Mouse (Mus musculus): ENCODE results near the gene Gngt2. TPM values are rescaled to one million over a fixed set of nuclear protein-coding genes. Genes with fewer than 3 reads are reported as not detected.

The Gngt2 gene
- 1 to 10 TPM; 3.1 to 3.9 TPM for total RNA-seq (2021)

GRCm38 (mm10) chr11:95837059-95837458, at the start of gene Gngt2:
Gene Gngt2, plus strand, starts transcription at chr11:95837216.
- DNase-seq (ENCODE audit: low spot score in 2 of 2): no peak
- intact Hi-C loops (cut with DNase I): no loop called here

GRCm38 (mm10) chr11:95789451-95789891, 47.5 kb upstream of the Gngt2 start:
- intact Hi-C loops (cut with DNase I): no loop called here
- DNase-seq (ENCODE audit: low spot score in 2 of 2): no peak

- DNase-seq (ENCODE audit: low spot score in 2 of 2): peak; percentile 64 to 71
- intact Hi-C loops (cut with DNase I): no loop called here
Measured at GRCm38 (mm10) chr11:95791787-95792186, 45.2 kb upstream of the Gngt2 start.

- DNase-seq (ENCODE audit: low spot score in 2 of 2): no peak
- intact Hi-C loops (cut with DNase I): no loop called here
Measured at GRCm38 (mm10) chr11:95792950-95793509, 44.0 kb upstream of the Gngt2 start.

GRCm38 (mm10) chr11:95794201-95794600, 42.8 kb upstream of the Gngt2 start:
- intact Hi-C loops (cut with DNase I): no loop called here
- DNase-seq (ENCODE audit: low spot score in 2 of 2): no peak

- intact Hi-C loops (cut with DNase I): no loop called here
- DNase-seq (ENCODE audit: low spot score in 2 of 2): no peak
Measured at GRCm38 (mm10) chr11:95795582-95795981, 41.4 kb upstream of the Gngt2 start.

- intact Hi-C loops (cut with DNase I): no loop called here
- DNase-seq (ENCODE audit: low spot score in 2 of 2): no peak
Measured at GRCm38 (mm10) chr11:95805010-95805409, 32.0 kb upstream of the Gngt2 start.

- intact Hi-C loops (cut with DNase I): no loop called here
- no peak for DNase-seq (ENCODE audit: low spot score in 2 of 2)
Measured at GRCm38 (mm10) chr11:95805527-95805926, 31.5 kb upstream of the Gngt2 start.

GRCm38 (mm10) chr11:95807884-95808283, 29.1 kb upstream of the Gngt2 start:
- intact Hi-C loops (cut with DNase I): no loop called here
- no peak for DNase-seq (ENCODE audit: low spot score in 2 of 2)

GRCm38 (mm10) chr11:95808448-95809011, 28.5 kb upstream of the Gngt2 start:
- intact Hi-C loops (cut with DNase I): no loop called here
- DNase-seq (ENCODE audit: low spot score in 2 of 2): no peak

- no peak for DNase-seq (ENCODE audit: low spot score in 2 of 2)
- intact Hi-C loops (cut with DNase I): no loop called here
Measured at GRCm38 (mm10) chr11:95809603-95810002, 27.4 kb upstream of the Gngt2 start.

GRCm38 (mm10) chr11:95810828-95811227, 26.2 kb upstream of the Gngt2 start:
- intact Hi-C loops (cut with DNase I): no loop called here

GRCm38 (mm10) chr11:95811741-95812140, 25.3 kb upstream of the Gngt2 start:
- no peak for DNase-seq (ENCODE audit: low spot score in 2 of 2)
- intact Hi-C loops (cut with DNase I): no loop called here

More at GRCm38 (mm10) chr11:95810828-95811227, 26.2 kb upstream of the Gngt2 start:
- DNase-seq (ENCODE audit: low spot score in 2 of 2): no peak

- intact Hi-C loops (cut with DNase I): no loop called here
- no peak for DNase-seq (ENCODE audit: low spot score in 2 of 2)
Measured at GRCm38 (mm10) chr11:95812224-95812623, 24.8 kb upstream of the Gngt2 start.

- intact Hi-C loops (cut with DNase I): no loop called here
- DNase-seq (ENCODE audit: low spot score in 2 of 2): no peak
Measured at GRCm38 (mm10) chr11:95814101-95814500, 22.9 kb upstream of the Gngt2 start.

- intact Hi-C loops (cut with DNase I): no loop called here
- DNase-seq (ENCODE audit: low spot score in 2 of 2): no peak
Measured at GRCm38 (mm10) chr11:95814857-95815256, 22.2 kb upstream of the Gngt2 start.

GRCm38 (mm10) chr11:95815412-95815811, 21.6 kb upstream of the Gngt2 start:
- no peak for DNase-seq (ENCODE audit: low spot score in 2 of 2)
- intact Hi-C loops (cut with DNase I): no loop called here

GRCm38 (mm10) chr11:95819138-95819537, 17.9 kb upstream of the Gngt2 start:
- intact Hi-C loops (cut with DNase I): no loop called here
- DNase-seq (ENCODE audit: low spot score in 2 of 2): no peak

- DNase-seq (ENCODE audit: low spot score in 2 of 2): no peak
- intact Hi-C loops (cut with DNase I): loop anchor here (5.0 kb wide), 1 partner anchor 256 kb away; the partner anchor contains the start of gene Atp5g1
Measured at GRCm38 (mm10) chr11:95821511-95821910, 15.5 kb upstream of the Gngt2 start.

GRCm38 (mm10) chr11:95822437-95822836, 14.6 kb upstream of the Gngt2 start:
- intact Hi-C loops (cut with DNase I): loop anchor here (5.0 kb wide), 1 partner anchor 255 kb away; the partner anchor contains the start of gene Atp5g1
- no peak for DNase-seq (ENCODE audit: low spot score in 2 of 2)

- peak; percentile 89 to 91 for DNase-seq (ENCODE audit: low spot score in 2 of 2)
- intact Hi-C loops (cut with DNase I): loop anchor here (2.0 to 5.0 kb wide), 2 partner anchors 35 to 253 kb away; partner anchors contain the start of gene Atp5g1
Measured at GRCm38 (mm10) chr11:95824071-95824876, 12.7 kb upstream of the Gngt2 start, which contains the start of gene Phospho1. Gene Phospho1, plus strand, starts transcription at chr11:95824499.

All from left cerebral cortex, postnatal 36 days (tissue).